Mouse (Mus musculus) heart, postnatal 0 days (tissue): ENCODE data around the gene Pskh1.

Source experiments
- CTCF ChIP-seq: IDR thresholded peaks from 2 replicates; pipeline ENCODE4 v1.5.1; 2016; ENCODE audit warnings: antibody characterized with exemption, control low read depth, low read depth
- EP300 ChIP-seq: IDR thresholded peaks from 2 replicates; pipeline ENCODE4 v1.6.1; 2016; ENCODE audit warnings: antibody characterized with exemption, low read depth

DNA sequence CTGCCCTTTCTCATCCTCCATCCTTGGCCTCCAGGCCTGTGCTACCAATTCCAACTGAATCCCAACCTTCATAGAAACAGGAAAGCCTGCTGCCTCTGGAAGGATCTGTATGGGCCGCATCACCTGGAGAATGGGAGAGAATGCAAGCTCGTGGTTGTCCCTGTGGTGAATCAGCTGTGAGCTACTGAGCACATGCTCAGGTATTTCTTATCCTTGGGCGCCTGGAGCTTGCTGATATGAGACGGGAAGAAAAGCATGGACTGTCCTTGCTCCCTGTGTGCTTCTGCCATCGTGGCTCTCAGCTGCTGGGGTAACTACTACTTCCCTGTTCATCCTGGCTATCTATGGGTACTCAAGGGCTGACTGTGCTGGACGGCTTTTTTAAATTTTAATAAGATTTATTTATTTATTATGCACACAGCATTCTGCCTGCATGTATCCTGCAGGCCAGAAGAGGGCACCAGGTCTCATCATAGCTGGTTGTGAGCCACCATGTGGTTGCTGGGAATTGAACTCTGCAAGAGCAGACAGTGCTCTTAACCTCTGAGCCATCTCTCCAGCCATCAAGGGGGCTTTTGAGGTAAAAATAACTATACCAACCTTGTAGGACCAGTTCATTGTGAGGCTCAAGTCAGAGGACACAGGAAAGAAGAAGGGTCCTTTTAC lies 33.7 kb upstream of the Pskh1 start:
- peak; percentile 27; the same call in 1 of the 2 replicates for TF ChIP-seq CTCF
- TF ChIP-seq EP300: no peak
